Mouse (Mus musculus): ENCODE measurements at regions not wholly inside any gene's neighbourhood (a gene's known extent, or its start where the extent isn't known, plus 50 kb on each side); places are given as distances from the start of the nearest gene placed in this dataset.
"Not testable (repeated sequence)": the region's sequence is repeated elsewhere in the genome, so short reads cannot be mapped to it uniquely, and the experiment has no call there.

GRCm38 (mm10) chr14:53134783-53135182 lies 639.2 kb upstream of the Olfr1507 start:
- not testable (repeated sequence) for TF ChIP-seq POLR2A (IDR thresholded peaks at IDR 0.05; ENCODE audit: borderline replicate concordance, insufficient read depth, low read length); CTCF (IDR thresholded peaks at IDR 0.05; ENCODE audit: borderline replicate concordance, insufficient read depth, low read depth, low read length)

Data from cerebellum, adult 2 months (tissue).